Mouse (Mus musculus): Measurements from ENCODE around the gene Arfgef3. TPM values are rescaled to one million over a fixed set of nuclear protein-coding genes. Genes with fewer than 3 reads are reported as not detected.

Gene Arfgef3
- polyA plus RNA-seq (2012; rRNA removed): 3.2 and 3.4 TPM in 2 replicates

DNA sequence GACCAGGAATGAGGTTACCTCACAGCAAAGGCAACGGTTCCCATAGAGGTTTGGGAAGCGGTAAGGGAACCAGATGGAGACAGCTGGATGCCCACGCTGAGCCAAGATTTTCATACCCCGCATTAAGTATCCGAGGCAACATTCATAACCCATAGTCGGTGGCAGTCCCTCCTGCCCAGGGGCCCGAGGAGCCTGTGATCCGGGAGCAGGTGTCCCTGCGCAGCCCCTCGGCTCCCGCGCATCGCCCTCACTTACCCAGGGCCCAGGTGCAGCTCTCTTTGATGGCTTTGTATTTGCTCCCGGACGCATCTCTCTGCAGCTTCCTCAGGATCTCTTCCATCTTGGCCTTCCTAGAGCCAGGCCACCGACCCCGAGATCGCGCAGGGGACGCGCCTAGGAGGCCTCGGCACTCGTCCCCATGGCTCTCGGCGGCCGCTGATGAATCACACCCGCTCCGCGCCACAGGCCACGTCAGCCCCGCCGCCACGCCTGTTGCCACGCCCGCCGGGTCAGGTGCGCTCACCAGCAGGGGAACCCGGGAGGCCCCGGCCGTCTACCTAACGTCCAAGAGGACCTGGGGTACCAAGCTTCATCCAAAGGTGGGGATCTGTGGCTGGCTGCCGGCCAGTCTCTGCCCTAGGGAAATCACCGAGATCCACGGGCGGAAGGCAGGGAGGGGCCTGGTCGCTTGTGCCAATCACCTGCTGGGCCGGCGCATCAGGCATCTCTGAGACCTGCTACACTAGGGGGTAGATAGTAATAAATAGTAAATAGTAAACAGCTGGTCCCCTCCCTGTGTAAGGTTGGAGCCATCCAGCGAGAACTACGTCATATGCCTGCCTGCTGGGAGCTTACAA, at the start of gene Arfgef3:
Arfgef3 (minus strand) TSS at position 664 of the 857 bp plus-strand sequence.
- peak; percentile 67 for DNase-seq
- 3% methylated on average over 50 of the region's 50 CpGs for WGBS
- Histone ChIP-seq H3K4me3 (replicated peaks; ENCODE audit: extremely low read depth, low read depth, low read length) (peak within 1 kb of the TSS; percentile 61), H3K4me1 (ENCODE audit: control insufficient read depth, insufficient read depth, low read length) (no peaks in the 10 kb centered on the region)
- TF ChIP-seq POLR2A (IDR thresholded peaks at IDR 0.05; ENCODE audit: borderline replicate concordance, extremely low read depth, low read depth, low read length) (no peak), CTCF (IDR thresholded peaks at IDR 0.05; ENCODE audit: insufficient read depth, low read length) (no peak)

DNA sequence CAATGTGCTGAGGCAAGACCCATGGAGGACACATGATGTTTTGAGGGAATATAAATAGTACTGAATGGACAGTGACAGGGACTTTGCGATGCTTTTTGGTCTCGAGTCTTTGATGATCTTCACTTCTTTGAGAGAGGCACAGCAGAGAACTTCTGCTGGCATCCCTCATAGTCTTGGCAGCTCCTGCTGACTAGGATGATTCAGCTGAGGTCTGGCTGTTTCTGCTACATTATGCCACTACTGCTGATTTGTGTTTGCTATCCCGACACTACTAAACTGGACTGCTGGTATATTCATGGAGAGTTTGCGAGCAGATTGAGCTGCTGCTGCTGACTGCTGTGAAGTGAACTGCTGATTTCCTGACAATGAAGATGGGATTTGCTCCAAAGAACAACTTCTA, 46.3 kb upstream of the Arfgef3 start:
- no peak for DNase-seq
- no peak for TF ChIP-seq POLR2A (IDR thresholded peaks at IDR 0.05; ENCODE audit: borderline replicate concordance, extremely low read depth, low read depth, low read length)
- no peak for TF ChIP-seq CTCF (IDR thresholded peaks at IDR 0.05; ENCODE audit: insufficient read depth, low read length)
- Histone ChIP-seq H3K4me1 (ENCODE audit: control insufficient read depth, insufficient read depth, low read length) (no peaks in the 10 kb centered on the region), H3K4me3 (replicated peaks; ENCODE audit: extremely low read depth, low read depth, low read length) (no peak overlapping the region)
- 88% methylated on average over 4 of the region's 4 CpGs for whole genome bisulfite sequencing

DNA sequence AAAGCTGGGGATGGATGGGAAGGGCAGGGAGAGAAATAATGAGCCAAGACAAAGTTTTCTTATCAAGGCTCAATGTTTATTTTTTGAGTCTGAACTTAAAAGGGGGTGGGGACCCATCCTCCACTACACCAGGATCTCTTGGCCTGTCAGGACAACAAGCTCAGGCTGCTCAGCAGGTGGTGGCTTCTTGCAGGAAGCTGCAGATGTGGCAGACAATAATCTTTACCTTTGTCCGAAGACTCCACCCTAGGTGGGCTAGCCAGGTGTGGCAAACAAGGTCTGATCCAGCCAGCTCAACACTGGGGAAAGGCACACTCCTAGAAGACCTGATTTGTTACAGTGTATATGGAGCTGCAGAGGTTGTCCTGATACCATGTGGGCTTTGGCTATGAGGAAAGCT, 44.9 kb upstream of the Arfgef3 start:
- no peak for DNase-seq

GRCm38 (mm10) chr10:18786693-18787092, 42.9 kb upstream of the Arfgef3 start, which contains the start of gene Gm4922:
TSS of gene Gm4922 (minus strand) at chr10:18786793.
- no peak for TF ChIP-seq CTCF (IDR thresholded peaks at IDR 0.05; ENCODE audit: insufficient read depth, low read length)
- no peak for TF ChIP-seq POLR2A (IDR thresholded peaks at IDR 0.05; ENCODE audit: borderline replicate concordance, extremely low read depth, low read depth, low read length)
- DNase-seq: no peak
- H3K4me1 ChIP-seq (ENCODE audit: control insufficient read depth, insufficient read depth, low read length): no peaks in the 10 kb centered on the region
- no peak within 1 kb of the TSS for H3K4me3 ChIP-seq (replicated peaks; ENCODE audit: extremely low read depth, low read depth, low read length)
- 90% methylated on average over 1 of the region's 1 CpGs for WGBS

More for the DNA sequence above, 44.9 kb upstream of the Arfgef3 start:
- no peaks in the 10 kb centered on the region for H3K4me1 ChIP-seq (ENCODE audit: control insufficient read depth, insufficient read depth, low read length)
- H3K4me3 ChIP-seq (replicated peaks; ENCODE audit: extremely low read depth, low read depth, low read length): no peak overlapping the region
- no peak for TF ChIP-seq CTCF (IDR thresholded peaks at IDR 0.05; ENCODE audit: insufficient read depth, low read length)
- TF ChIP-seq POLR2A (IDR thresholded peaks at IDR 0.05; ENCODE audit: borderline replicate concordance, extremely low read depth, low read depth, low read length): no peak
- WGBS: 72% methylated on average over 1 of the region's 1 CpGs

- H3K4me1 ChIP-seq (ENCODE audit: control insufficient read depth, insufficient read depth, low read length): no peaks in the 10 kb centered on the region
- 77% methylated on average over 3 of the region's 3 CpGs for WGBS
- H3K4me3 ChIP-seq (replicated peaks; ENCODE audit: extremely low read depth, low read depth, low read length): no peak overlapping the region
- DNase-seq: no peak
- TF ChIP-seq CTCF (IDR thresholded peaks at IDR 0.05; ENCODE audit: insufficient read depth, low read length) (no peak), POLR2A (IDR thresholded peaks at IDR 0.05; ENCODE audit: borderline replicate concordance, extremely low read depth, low read depth, low read length) (no peak)
Measured at GRCm38 (mm10) chr10:18777546-18777945, 33.8 kb upstream of the Arfgef3 start.

- Histone ChIP-seq H3K4me1 (ENCODE audit: control insufficient read depth, insufficient read depth, low read length) (no peaks in the 10 kb centered on the region), H3K4me3 (replicated peaks; ENCODE audit: extremely low read depth, low read depth, low read length) (no peak overlapping the region)
- DNase-seq: no peak
- 64% methylated on average over 4 of the region's 4 CpGs for WGBS
- no peak for TF ChIP-seq POLR2A (IDR thresholded peaks at IDR 0.05; ENCODE audit: borderline replicate concordance, extremely low read depth, low read depth, low read length)
- TF ChIP-seq CTCF (IDR thresholded peaks at IDR 0.05; ENCODE audit: insufficient read depth, low read length): no peak
Measured at GRCm38 (mm10) chr10:18772537-18773179, 28.9 kb upstream of the Arfgef3 start.

DNA sequence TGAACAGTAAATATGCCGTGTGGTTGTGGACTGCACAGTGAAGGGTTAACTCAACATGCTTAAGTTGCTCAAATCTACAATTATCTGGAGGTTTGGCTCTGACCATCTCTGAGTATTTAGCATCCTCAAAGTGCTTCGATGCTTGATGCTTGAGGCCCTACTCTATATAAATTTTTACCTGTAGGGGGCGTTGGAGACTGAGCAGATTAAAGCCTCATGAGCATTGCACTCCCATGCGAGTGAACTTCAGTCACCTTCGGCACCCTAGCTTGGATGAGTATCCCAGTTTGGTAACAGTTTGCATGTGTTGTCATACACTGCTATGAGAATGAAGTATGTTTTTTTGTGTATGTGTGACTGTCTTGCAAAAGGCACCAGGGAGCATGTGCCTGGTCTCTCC, 26.2 kb upstream of the Arfgef3 start:
- DNase-seq: no peak
- no peak overlapping the region for H3K4me3 ChIP-seq (replicated peaks; ENCODE audit: extremely low read depth, low read depth, low read length)
- TF ChIP-seq CTCF (IDR thresholded peaks at IDR 0.05; ENCODE audit: insufficient read depth, low read length) (no peak), POLR2A (IDR thresholded peaks at IDR 0.05; ENCODE audit: borderline replicate concordance, extremely low read depth, low read depth, low read length) (no peak)
- 51% methylated on average over 5 of the region's 5 CpGs for WGBS
- H3K4me1 ChIP-seq (ENCODE audit: control insufficient read depth, insufficient read depth, low read length): no peaks in the 10 kb centered on the region

DNA sequence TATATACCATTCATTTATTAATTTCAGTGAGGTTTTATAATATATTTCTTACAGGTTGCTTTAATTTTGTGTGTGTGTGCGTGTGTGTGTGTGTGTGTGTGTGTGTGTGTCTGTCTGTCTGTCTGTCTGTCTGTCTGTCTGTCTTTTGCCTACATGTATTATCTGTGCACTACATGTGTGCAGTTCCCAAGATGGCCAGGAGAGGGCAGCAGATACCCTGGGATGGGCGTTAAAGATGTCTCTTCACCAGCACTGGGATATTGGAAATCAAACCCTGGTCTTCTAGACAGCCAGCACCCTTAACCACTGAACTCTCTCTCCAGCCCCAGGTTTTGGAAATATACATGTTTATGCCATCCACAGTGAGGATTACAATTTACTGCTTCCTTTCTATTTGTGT, 16.5 kb upstream of the Arfgef3 start:
- H3K4me1 ChIP-seq (ENCODE audit: control insufficient read depth, insufficient read depth, low read length): no peaks in the 10 kb centered on the region
- TF ChIP-seq CTCF (IDR thresholded peaks at IDR 0.05; ENCODE audit: insufficient read depth, low read length) (peak; percentile 68), POLR2A (IDR thresholded peaks at IDR 0.05; ENCODE audit: borderline replicate concordance, extremely low read depth, low read depth, low read length) (no peak)
- 45% methylated on average over 2 of the region's 2 CpGs for WGBS
- H3K4me3 ChIP-seq (replicated peaks; ENCODE audit: extremely low read depth, low read depth, low read length): no peak overlapping the region
- peak; percentile 14 for DNase-seq

- no peaks in the 10 kb centered on the region for H3K4me1 ChIP-seq (ENCODE audit: control insufficient read depth, insufficient read depth, low read length)
- DNase-seq: no peak
- 75% methylated on average over 4 of the region's 4 CpGs for WGBS
- no peak overlapping the region for H3K4me3 ChIP-seq (replicated peaks; ENCODE audit: extremely low read depth, low read depth, low read length)
- no peak for TF ChIP-seq POLR2A (IDR thresholded peaks at IDR 0.05; ENCODE audit: borderline replicate concordance, extremely low read depth, low read depth, low read length)
- no peak for TF ChIP-seq CTCF (IDR thresholded peaks at IDR 0.05; ENCODE audit: insufficient read depth, low read length)
Measured at GRCm38 (mm10) chr10:18750057-18750456, 6.3 kb upstream of the Arfgef3 start.

All from lung, adult 2 months (tissue).